Mouse (Mus musculus) adrenal gland, adult 2 months (tissue): ENCODE measurements at regions not wholly inside any gene's neighbourhood (a gene's known extent, or its start where the extent isn't known, plus 50 kb on each side); places are given as distances from the start of the nearest gene placed in this dataset.

Experiments
- DNase-seq: peaks from one replicate; pipeline ENCODE4 v3.0.0; 2021

GRCm38 (mm10) chr4:12769092-12769491, 597.3 kb upstream of the Fam92a start:
- DNase-seq, result no peak

- no peak for DNase-seq
These were observed 594.9 kb upstream of the Fam92a start for GRCm38 (mm10) chr4:12766763-12767162.

GRCm38 (mm10) chr4:12750817-12751216, 579.0 kb upstream of the Fam92a start:
- no peak for DNase-seq

- DNase-seq, result no peak
These were observed 578.1 kb upstream of the Fam92a start for GRCm38 (mm10) chr4:12749874-12750273.

- DNase-seq, result no peak
These were observed 572.0 kb upstream of the Fam92a start for GRCm38 (mm10) chr4:12743714-12744327.

- DNase-seq, result no peak
These were observed 564.6 kb upstream of the Fam92a start for GRCm38 (mm10) chr4:12736411-12736810.

- DNase-seq, result no peak
These were observed 528.4 kb upstream of the Fam92a start for GRCm38 (mm10) chr4:12700189-12700588.

GRCm38 (mm10) chr4:12677814-12678213, 506.0 kb upstream of the Fam92a start:
- DNase-seq, result no peak

- DNase-seq, result no peak
These were observed 499.6 kb upstream of the Fam92a start for GRCm38 (mm10) chr4:12671399-12671798.

GRCm38 (mm10) chr4:12663176-12663575, 491.4 kb upstream of the Fam92a start:
- no peak for DNase-seq

GRCm38 (mm10) chr4:12662683-12663082, 490.9 kb upstream of the Fam92a start:
- DNase-seq, result no peak

GRCm38 (mm10) chr4:12659084-12659483, 487.3 kb upstream of the Fam92a start:
- DNase-seq, result no peak

- no peak for DNase-seq
These were observed 486.8 kb upstream of the Fam92a start for GRCm38 (mm10) chr4:12658594-12658993.

GRCm38 (mm10) chr4:12657820-12658219, 486.0 kb upstream of the Fam92a start:
- DNase-seq, result no peak

GRCm38 (mm10) chr4:12656924-12657603, 485.2 kb upstream of the Fam92a start:
- peak; percentile 7 for DNase-seq

GRCm38 (mm10) chr4:12655457-12656228, 483.8 kb upstream of the Fam92a start:
- DNase-seq, result no peak

GRCm38 (mm10) chr4:12654568-12655456, 483.0 kb upstream of the Fam92a start:
- DNase-seq, result no peak

GRCm38 (mm10) chr4:12647732-12648131, 475.9 kb upstream of the Fam92a start:
- DNase-seq, result no peak

- DNase-seq, result no peak
These were observed 470.7 kb upstream of the Fam92a start for GRCm38 (mm10) chr4:12642525-12642928.

- DNase-seq, result no peak
These were observed 457.6 kb upstream of the Fam92a start for GRCm38 (mm10) chr4:12629375-12629821.

- DNase-seq, result no peak
These were observed 457.0 kb upstream of the Fam92a start for GRCm38 (mm10) chr4:12628702-12629374.
